Comparison of ENCODE assay signal across 15 mouse cellular contexts in genomic region chr9:35326644-35327263, GRCm38 (mm10). TPM values are rescaled to one million over a fixed set of nuclear protein-coding genes. Genes with fewer than 3 reads are reported as not detected.
A peak's percentile ranks its signal among the peaks of the same experiment; 100 is the strongest.
DNase-seq lines count a peak whose midpoint lies in the region; ATAC-seq and TF ChIP-seq lines count a peak whose summit lies in the region.
"Had no signal": no experiment of that assay in that cellular context is flagged by ENCODE, and none has a peak within 500 bp of the region (broad histone marks: within the 10 kb centered on the region; RNA-seq: fewer than 3 reads in every experiment).

No protein-coding gene starts in this region.

- peaks cover 95% of the 10 kb centered on the region for H3K27me3 ChIP-seq in forebrain, embryonic 10.5 days (ENCODE audit: poor library complexity, severe bottlenecking)
- no peaks in the 10 kb centered on the region for H3K27me3 ChIP-seq in forebrain, embryonic 15.5 days
- H3K27me3 ChIP-seq in lung, embryonic 16.5 days (ENCODE audit: control insufficient read depth, insufficient read depth, low read depth, low read length) = peaks cover 2% of the 10 kb centered on the region; the same call in 1 of the 2 replicates
- no peaks in the 10 kb centered on the region for H3K27me3 ChIP-seq in embryonic facial prominence, embryonic 15.5 days
- no peaks in the 10 kb centered on the region for H3K27me3 ChIP-seq in limb, embryonic 14.5 days (ENCODE audit: control insufficient read depth, insufficient read depth, low read length)

- H3K4me2 ChIP-seq in forebrain, embryonic 15.5 days (replicated peaks) = no peak overlapping the region
- no peak overlapping the region for H3K4me2 ChIP-seq in lung, embryonic 16.5 days (ENCODE audit: low read depth, low read length)
- no peak overlapping the region for H3K4me2 ChIP-seq in embryonic facial prominence, embryonic 15.5 days (replicated peaks)
- H3K4me2 ChIP-seq in limb, embryonic 14.5 days (replicated peaks; ENCODE audit: low read depth, low read length, severe bottlenecking) = peak overlapping the region; percentile 19; the same call in 1 of the 2 replicates
- H3K4me2 ChIP-seq: midbrain, embryonic 15.5 days; neural tube, embryonic 13.5 days had no signal

- no peak for ATAC-seq in forebrain, embryonic 15.5 days (replicated peaks)
- no peak for ATAC-seq in lung, embryonic 16.5 days (ENCODE audit: low read depth)
- 0 out of 2 replicates have a peak, but pooled peaks have one; percentile 43 for ATAC-seq in embryonic facial prominence, embryonic 15.5 days (ENCODE audit: insufficient number of reproducible peaks, low FRiP score, low TSS enrichment, low read depth)
- peak; percentile 82 for ATAC-seq in limb, embryonic 14.5 days (ENCODE audit: low FRiP score, low read depth)
- ATAC-seq: midbrain, embryonic 15.5 days had no signal

- 40% methylated on average over 7 of the region's 7 CpGs for WGBS in forebrain, embryonic 10.5 days
- WGBS in forebrain, embryonic 15.5 days = 44% methylated on average over 7 of the region's 7 CpGs
- 57% methylated on average over 7 of the region's 7 CpGs for WGBS in lung, embryonic 16.5 days
- 25% methylated on average over 7 of the region's 7 CpGs for WGBS in embryonic facial prominence, embryonic 15.5 days
- 14% methylated on average over 7 of the region's 7 CpGs for WGBS in limb, embryonic 14.5 days

- no peaks in the 10 kb centered on the region for H3K9me3 ChIP-seq in forebrain, embryonic 10.5 days
- H3K9me3 ChIP-seq in forebrain, embryonic 15.5 days = no peaks in the 10 kb centered on the region
- H3K9me3 ChIP-seq in lung, embryonic 16.5 days (ENCODE audit: control insufficient read depth, low read length) = no peaks in the 10 kb centered on the region
- H3K9me3 ChIP-seq in embryonic facial prominence, embryonic 15.5 days (replicated peaks) = no peaks in the 10 kb centered on the region
- H3K9me3 ChIP-seq in limb, embryonic 14.5 days (ENCODE audit: control insufficient read depth, low read length) = no peaks in the 10 kb centered on the region
- H3K9me3 ChIP-seq: G1E; midbrain, embryonic 15.5 days; neural tube, embryonic 13.5 days had no signal

- no peak overlapping the region for H3K9ac ChIP-seq in forebrain, embryonic 15.5 days (replicated peaks)
- H3K9ac ChIP-seq in lung, embryonic 16.5 days (ENCODE audit: low read length) = no peak overlapping the region
- no peak overlapping the region for H3K9ac ChIP-seq in embryonic facial prominence, embryonic 15.5 days
- H3K9ac ChIP-seq in limb, embryonic 14.5 days (ENCODE audit: low read depth, low read length, severe bottlenecking) = no peak overlapping the region
- H3K9ac ChIP-seq: midbrain, embryonic 15.5 days; neural tube, embryonic 13.5 days had no signal

- H3K4me3 ChIP-seq in forebrain, embryonic 10.5 days = no peak overlapping the region
- H3K4me3 ChIP-seq in forebrain, embryonic 15.5 days = no peak overlapping the region
- H3K4me3 ChIP-seq in lung, embryonic 16.5 days (ENCODE audit: low read length) = no peak overlapping the region
- no peak overlapping the region for H3K4me3 ChIP-seq in embryonic facial prominence, embryonic 15.5 days (replicated peaks)
- H3K4me3 ChIP-seq in limb, embryonic 14.5 days (replicated peaks; ENCODE audit: low read length) = no peak overlapping the region
- H3K4me3 ChIP-seq: midbrain, embryonic 15.5 days; neural tube, embryonic 13.5 days had no signal

- H3K36me3 ChIP-seq in forebrain, embryonic 10.5 days (replicated peaks) = no peaks in the 10 kb centered on the region
- H3K36me3 ChIP-seq in forebrain, embryonic 15.5 days = no peaks in the 10 kb centered on the region
- H3K36me3 ChIP-seq in lung, embryonic 16.5 days (ENCODE audit: control insufficient read depth, insufficient read depth, low read length) = no peaks in the 10 kb centered on the region
- H3K36me3 ChIP-seq in embryonic facial prominence, embryonic 15.5 days = no peaks in the 10 kb centered on the region
- no peaks in the 10 kb centered on the region for H3K36me3 ChIP-seq in limb, embryonic 14.5 days (ENCODE audit: control insufficient read depth, insufficient read depth, low read length)
- H3K36me3 ChIP-seq: G1E; midbrain, embryonic 15.5 days; neural tube, embryonic 13.5 days had no signal

- H3K27ac ChIP-seq in forebrain, embryonic 10.5 days = peak overlapping the region; percentile 82
- no peak overlapping the region for H3K27ac ChIP-seq in forebrain, embryonic 15.5 days (replicated peaks)
- H3K27ac ChIP-seq in lung, embryonic 16.5 days (ENCODE audit: low read length) = peak overlapping the region; percentile 29; the same call in 1 of the 2 replicates
- H3K27ac ChIP-seq in embryonic facial prominence, embryonic 15.5 days (replicated peaks) = peak overlapping the region; percentile 75
- H3K27ac ChIP-seq in limb, embryonic 14.5 days (replicated peaks; ENCODE audit: low read depth, low read length) = peak overlapping the region; percentile 88
- H3K27ac ChIP-seq: midbrain, embryonic 15.5 days; neural tube, embryonic 13.5 days had no signal

- TF ChIP-seq POLR2A in limb, embryonic 14.5 days (IDR thresholded peaks at IDR 0.05; ENCODE audit: borderline replicate concordance, extremely low read depth, insufficient read depth, insufficient read length) = no peak

- H3K4me1 ChIP-seq in forebrain, embryonic 10.5 days = peaks cover 92% of the 10 kb centered on the region
- H3K4me1 ChIP-seq in forebrain, embryonic 15.5 days = peaks cover 19% of the 10 kb centered on the region
- peaks cover 37% of the 10 kb centered on the region for H3K4me1 ChIP-seq in lung, embryonic 16.5 days (replicated peaks; ENCODE audit: control insufficient read depth, insufficient read depth, low read length)
- peaks cover 67% of the 10 kb centered on the region for H3K4me1 ChIP-seq in embryonic facial prominence, embryonic 15.5 days
- peaks cover 68% of the 10 kb centered on the region for H3K4me1 ChIP-seq in limb, embryonic 14.5 days (ENCODE audit: control insufficient read depth, insufficient read depth, low read length)

- peak; percentile 70 for DNase-seq in forebrain, embryonic 10.5 days (ENCODE audit: extremely low spot score, low spot score)
- DNase-seq in lung, postnatal 14 days = no peak
- DNase-seq in limb, embryonic 14.5 days (ENCODE audit: low spot score) = peak; percentile 79
- no peak for DNase-seq in adrenal gland, adult 2 months
- no peak for DNase-seq in heart, adult 8-10 months (ENCODE audit: low spot score)
- DNase-seq: adrenal gland, postnatal 10 days; cerebellum, adult 11 months; gastrocnemius, postnatal 14 days; lung, adult 18-20 months had no signal

RNA-seq across cellular contexts. Expression of gene Rpusd4, which starts 59.1 kb away (rescaled TPM):
- polyA plus RNA-seq in forebrain, embryonic 10.5 days (2016; fragmentation: Nextera tagmentation; extraction: Ambion mirVana) = 33.3 TPM in 2 replicates
- 20.3 and 23.6 TPM in 2 replicates for polyA plus RNA-seq in forebrain, embryonic 15.5 days (2015; fragmentation: Nextera tagmentation; extraction: Ambion mirVana)
- polyA plus RNA-seq in lung, embryonic 16.5 days (2015; fragmentation: Nextera tagmentation; extraction: Ambion mirVana) = 25.5 and 27.4 TPM in 2 replicates
- 25.9 and 27.0 TPM in 2 replicates for polyA plus RNA-seq in embryonic facial prominence, embryonic 15.5 days (2015; fragmentation: Nextera tagmentation; extraction: Ambion mirVana)
- 25.8 and 26.0 TPM in 2 replicates for polyA plus RNA-seq in limb, embryonic 14.5 days (2012; rRNA removed)
- polyA plus RNA-seq in limb, embryonic 14.5 days (2014; fragmentation: Nextera tagmentation; extraction: Ambion mirVana) = 24.9 and 30.8 TPM in 2 replicates
- 10 to 100 TPM; 15.0 to 18.3 TPM for total RNA-seq in adrenal gland, adult 2 months (2021)
- polyA plus RNA-seq in adrenal gland, adult 2 months (2012; rRNA removed) = 4.8 and 6.5 TPM in 2 replicates
- total RNA-seq in heart, adult 8-10 months (2022) = 10 to 100 TPM; 12.7 to 14.5 (median 13.7) TPM

RNA-seq across cellular contexts. Expression of gene Fam118b, which starts 59.1 kb away (rescaled TPM):
- 64.9 and 70.2 TPM in 2 replicates for polyA plus RNA-seq in forebrain, embryonic 10.5 days (2016; fragmentation: Nextera tagmentation; extraction: Ambion mirVana)
- polyA plus RNA-seq in forebrain, embryonic 15.5 days (2015; fragmentation: Nextera tagmentation; extraction: Ambion mirVana) = 85.3 and 92.9 TPM in 2 replicates
- polyA plus RNA-seq in lung, embryonic 16.5 days (2015; fragmentation: Nextera tagmentation; extraction: Ambion mirVana) = 34.5 and 35.5 TPM in 2 replicates
- 38.1 and 41.8 TPM in 2 replicates for polyA plus RNA-seq in embryonic facial prominence, embryonic 15.5 days (2015; fragmentation: Nextera tagmentation; extraction: Ambion mirVana)
- 29.3 and 29.6 TPM in 2 replicates for polyA plus RNA-seq in limb, embryonic 14.5 days (2012; rRNA removed)
- polyA plus RNA-seq in limb, embryonic 14.5 days (2014; fragmentation: Nextera tagmentation; extraction: Ambion mirVana) = 45.3 and 47.9 TPM in 2 replicates
- total RNA-seq in adrenal gland, adult 2 months (2021) = 10 to 100 TPM in 1 of 2 experiments, 1 to 10 TPM in 1; 9.1 to 15.1 TPM
- 3.8 and 4.0 TPM in 2 replicates for polyA plus RNA-seq in adrenal gland, adult 2 months (2012; rRNA removed)
- total RNA-seq in heart, adult 8-10 months (2022) = 10 to 100 TPM; 13.6 to 17.4 (median 14.5) TPM

Comparison
In these comparisons a context has a peak if more than half of its experiments do, and no peak if none do; other contexts are left out.
1. DNase-seq: peak in forebrain, embryonic 10.5 days (single experiment) and limb, embryonic 14.5 days (single experiment); none in lung, postnatal 14 days (single experiment), adrenal gland, adult 2 months (single experiment) and heart, adult 8-10 months (single experiment).
2. ATAC-seq: peak in embryonic facial prominence, embryonic 15.5 days (single experiment) and limb, embryonic 14.5 days (single experiment); none in forebrain, embryonic 15.5 days (single experiment) and lung, embryonic 16.5 days (single experiment).